Mouse (Mus musculus) MEL (cell line): ENCODE data around the gene 1190007I07Rik.

Experiments used
- CTCF ChIP-seq, 3 experiments: IDR thresholded peaks in 2 of 3; conservative IDR thresholded peaks in 1 of 3; 2 replicates each; pipeline ENCODE4 v1.5.1; 2011 to 2012; ENCODE audit warnings: low read length in 3 of 3, low read depth in 2 of 3, mild to moderate bottlenecking in 2 of 3, improper control_type of control experiment in 1 of 3, inconsistent platforms in 1 of 3, mixed read lengths in 1 of 3, moderate library complexity in 1 of 3; ENCODE audit not compliant: control insufficient read depth in 1 of 3, insufficient read depth in 1 of 3, poor library complexity in 1 of 3, severe bottlenecking in 1 of 3
- E2F4 ChIP-seq: IDR thresholded peaks from 2 replicates; pipeline ENCODE4 v1.6.1; 2011; ENCODE audit warnings: low read depth, low read length, improper control_type of control experiment, borderline replicate concordance
- ETS1 ChIP-seq: IDR thresholded peaks from 2 replicates; pipeline ENCODE4 v1.6.1; 2012; ENCODE audit warnings: low read depth, mild to moderate bottlenecking, inconsistent platforms, low read length, improper control_type of control experiment, moderate library complexity
- HCFC1 ChIP-seq: IDR thresholded peaks from 2 replicates; pipeline ENCODE4 v1.6.1; 2012; ENCODE audit warnings: low read depth, mild to moderate bottlenecking, inconsistent platforms, low read length, improper control_type of control experiment, moderate library complexity
- POLR2A ChIP-seq, 2 experiments: IDR thresholded peaks; 2 replicates each; pipeline ENCODE4 v1.6.1; 2011 to 2012; ENCODE audit warnings: low read length in 2 of 2, mild to moderate bottlenecking in 2 of 2, control low read depth in 1 of 2, improper control_type of control experiment in 1 of 2, low read depth in 1 of 2, moderate library complexity in 1 of 2; ENCODE audit not compliant: control insufficient read depth in 1 of 2, insufficient read depth in 1 of 2, poor library complexity in 1 of 2
- TAL1 ChIP-seq: IDR thresholded peaks from 2 replicates; pipeline ENCODE4 v1.6.1; 2012; ENCODE audit warnings: mild to moderate bottlenecking, inconsistent platforms, low read length, moderate library complexity, mixed read lengths
- TCF12 ChIP-seq: IDR thresholded peaks from 2 replicates; pipeline ENCODE4 v1.6.1; 2014; ENCODE audit warnings: low read depth, mild to moderate bottlenecking, inconsistent platforms, low read length, improper control_type of control experiment, moderate library complexity
- USF1 ChIP-seq: IDR thresholded peaks from 2 replicates; pipeline ENCODE4 v1.6.1; 2014; ENCODE audit warnings: low read depth, mild to moderate bottlenecking, inconsistent platforms, low read length, improper control_type of control experiment, moderate library complexity
- ZKSCAN1 ChIP-seq: IDR thresholded peaks from 2 replicates; pipeline ENCODE4 v1.6.1; 2012; ENCODE audit warnings: low read depth, mild to moderate bottlenecking, inconsistent platforms, low read length, improper control_type of control experiment, moderate library complexity
- ZNF384 ChIP-seq: IDR thresholded peaks from 2 replicates; pipeline ENCODE4 v1.6.1; 2012; ENCODE audit warnings: low read depth, mild to moderate bottlenecking, inconsistent platforms, low read length, improper control_type of control experiment

GRCm38 (mm10) chr10:82661820-82662219 lies 38.8 kb upstream of the 1190007I07Rik start:
- TF ChIP-seq POLR2A (IDR thresholded peaks at IDR 0.05; ENCODE audit: control insufficient read depth in 1 of 2, insufficient read depth in 1 of 2, low read depth in 1 of 2, low read length in 2 of 2, poor library complexity in 1 of 2), result no peak
- TF ChIP-seq CTCF (IDR thresholded peaks at IDR 0.05 in 2 of 3, conservative IDR thresholded peaks at IDR 0.05 in 1 of 3; ENCODE audit: control insufficient read depth in 1 of 3, insufficient read depth in 1 of 3, low read depth in 2 of 3, low read length in 3 of 3, poor library complexity in 1 of 3, severe bottlenecking in 1 of 3), result no peak
- TF ChIP-seq HCFC1, result no peak
- no peak for TF ChIP-seq E2F4
- TF ChIP-seq ZNF384, result no peak
- no peak for TF ChIP-seq TCF12
- no peak for TF ChIP-seq TAL1
- TF ChIP-seq ETS1, result no peak
- TF ChIP-seq USF1, result no peak
- no peak for TF ChIP-seq ZKSCAN1
